Comparison of ENCODE assay signal across 8 mouse cellular contexts in genomic region chr1:180569453-180569852, GRCm38 (mm10). TPM values are rescaled to one million over a fixed set of nuclear protein-coding genes. Genes with fewer than 3 reads are reported as not detected.
DNase-seq lines count a peak whose midpoint lies in the region; ATAC-seq and TF ChIP-seq lines count a peak whose summit lies in the region.

No protein-coding gene starts in this region.

- peak overlapping the region; percentile 88 for H3K4me3 ChIP-seq in erythroblast, embryonic 14.5 days (replicated peaks)
- H3K4me3 ChIP-seq in thymus, adult 2 months (ENCODE audit: control insufficient read depth, insufficient read depth, low read length) = peak overlapping the region; percentile 93
- H3K4me3 ChIP-seq in limb, embryonic 14.5 days (replicated peaks; ENCODE audit: low read length) = peak overlapping the region; percentile 81
- H3K4me3 ChIP-seq in stomach, embryonic 16.5 days (replicated peaks; ENCODE audit: low read length) = peak overlapping the region; percentile 97

- TF ChIP-seq CTCF in thymus, adult 2 months (IDR thresholded peaks at IDR 0.05; ENCODE audit: borderline replicate concordance, control insufficient read depth, extremely low read depth, insufficient read depth, low read length, poor library complexity) = no peak

- under 1% methylated on average over 17 of the region's 17 CpGs for WGBS in thymus, adult 2 months
- 0% methylated on average over 17 of the region's 17 CpGs for WGBS in limb, embryonic 14.5 days
- under 1% methylated on average over 17 of the region's 17 CpGs for WGBS in stomach, embryonic 16.5 days

- H3K9me3 ChIP-seq in erythroblast, embryonic 14.5 days (ENCODE audit: control insufficient read depth, low read length) = no peaks in the 10 kb centered on the region
- no peaks in the 10 kb centered on the region for H3K9me3 ChIP-seq in limb, embryonic 14.5 days (ENCODE audit: control insufficient read depth, low read length)
- no peaks in the 10 kb centered on the region for H3K9me3 ChIP-seq in stomach, embryonic 16.5 days (replicated peaks; ENCODE audit: control insufficient read depth, low read length)

- no peak for DNase-seq in thymus, adult 2 months
- no peak for DNase-seq in thymus, postnatal 10 days (ENCODE audit: low spot score in 2 of 2)
- DNase-seq in limb, embryonic 14.5 days (ENCODE audit: low spot score) = no peak
- no peak for DNase-seq in gastrocnemius, postnatal 25 days

- H3K36me3 ChIP-seq in erythroblast, embryonic 14.5 days (ENCODE audit: control insufficient read depth) = peaks cover 30% of the 10 kb centered on the region
- H3K36me3 ChIP-seq in thymus, adult 2 months (ENCODE audit: control insufficient read depth, insufficient read depth, low read length) = no peaks in the 10 kb centered on the region
- H3K36me3 ChIP-seq in limb, embryonic 14.5 days (ENCODE audit: control insufficient read depth, insufficient read depth, low read length) = peaks cover 13% of the 10 kb centered on the region
- peaks cover 7% of the 10 kb centered on the region for H3K36me3 ChIP-seq in stomach, embryonic 16.5 days (ENCODE audit: control insufficient read depth, insufficient read depth, low read length)

- no peaks in the 10 kb centered on the region for H3K27me3 ChIP-seq in erythroblast, embryonic 14.5 days (ENCODE audit: control insufficient read depth)
- no peaks in the 10 kb centered on the region for H3K27me3 ChIP-seq in thymus, adult 2 months (ENCODE audit: control insufficient read depth, insufficient read depth, low read length)
- no peaks in the 10 kb centered on the region for H3K27me3 ChIP-seq in limb, embryonic 14.5 days (ENCODE audit: control insufficient read depth, insufficient read depth, low read length)
- no peaks in the 10 kb centered on the region for H3K27me3 ChIP-seq in stomach, embryonic 16.5 days (ENCODE audit: control insufficient read depth, insufficient read depth, low read length)

- peak overlapping the region; percentile 76 for H3K9ac ChIP-seq in limb, embryonic 14.5 days (ENCODE audit: low read depth, low read length, severe bottlenecking)
- H3K9ac ChIP-seq in stomach, embryonic 16.5 days (ENCODE audit: low read length) = peak overlapping the region; percentile 93

- H3K27ac ChIP-seq in thymus, adult 2 months (ENCODE audit: control insufficient read depth, insufficient read depth, low read length) = no peak overlapping the region
- peak overlapping the region; percentile 91 for H3K27ac ChIP-seq in limb, embryonic 14.5 days (replicated peaks; ENCODE audit: low read depth, low read length)
- peak overlapping the region; percentile 94 for H3K27ac ChIP-seq in stomach, embryonic 16.5 days (ENCODE audit: low read length)

- H3K4me2 ChIP-seq in limb, embryonic 14.5 days (replicated peaks; ENCODE audit: low read depth, low read length, severe bottlenecking) = peak overlapping the region; percentile 70
- peak overlapping the region; percentile 96 for H3K4me2 ChIP-seq in stomach, embryonic 16.5 days (ENCODE audit: low read depth, low read length)

- no peak for TF ChIP-seq POLR2A in thymus, adult 2 months (IDR thresholded peaks at IDR 0.05; ENCODE audit: control insufficient read depth, extremely low read depth, insufficient read depth, low read length, poor library complexity)
- no peak for TF ChIP-seq POLR2A in limb, embryonic 14.5 days (IDR thresholded peaks at IDR 0.05; ENCODE audit: borderline replicate concordance, extremely low read depth, insufficient read depth, insufficient read length)

- peaks cover 51% of the 10 kb centered on the region for H3K4me1 ChIP-seq in erythroblast, embryonic 14.5 days (ENCODE audit: control insufficient read depth)
- H3K4me1 ChIP-seq in thymus, adult 2 months (replicated peaks; ENCODE audit: control insufficient read depth, insufficient read depth, low read length) = peaks cover 16% of the 10 kb centered on the region
- H3K4me1 ChIP-seq in limb, embryonic 14.5 days (ENCODE audit: control insufficient read depth, insufficient read depth, low read length) = peaks cover 15% of the 10 kb centered on the region
- peaks cover 19% of the 10 kb centered on the region for H3K4me1 ChIP-seq in stomach, embryonic 16.5 days (ENCODE audit: control insufficient read depth, insufficient read depth, low read length)

- no peak for ATAC-seq in erythroblast, adult 5-6 weeks (replicated peaks; ENCODE audit: low FRiP score, poor library complexity, severe bottlenecking)
- no peak for ATAC-seq in limb, embryonic 14.5 days (ENCODE audit: low FRiP score, low read depth)
- no peak for ATAC-seq in stomach, embryonic 16.5 days (ENCODE audit: insufficient read depth, low FRiP score)
- no peak for ATAC-seq in cerebellum, adult (ENCODE audit: insufficient number of reproducible peaks, low FRiP score, low TSS enrichment)

RNA-seq across cellular contexts. Expression of gene Parp1, which starts 0.7 kb away (rescaled TPM):
- polyA plus RNA-seq in erythroblast, embryonic 14.5 days (2012) = 3.5 and 4.1 TPM in 2 replicates
- total RNA-seq in erythroblast, adult 5-6 weeks (2015; ENCODE audit: low replicate concordance) = 13.4 and 20.6 TPM in 2 replicates
- total RNA-seq in erythroblast, adult 5-6 weeks (2017; ENCODE audit: low replicate concordance) = 23.5 and 26.2 TPM in 2 replicates
- 49.6 and 57.3 TPM in 2 replicates for polyA plus RNA-seq in thymus, adult 2 months (2012; rRNA removed)
- 89.0 and 107 TPM in 2 replicates for polyA plus RNA-seq in limb, embryonic 14.5 days (2012; rRNA removed)
- polyA plus RNA-seq in limb, embryonic 14.5 days (2014; fragmentation: Nextera tagmentation; extraction: Ambion mirVana) = 108 and 113 TPM in 2 replicates
- polyA plus RNA-seq in stomach, embryonic 16.5 days (2015; fragmentation: Nextera tagmentation; extraction: Ambion mirVana) = 105 and 116 TPM in 2 replicates
- total RNA-seq in gastrocnemius, postnatal 25 days (2021) = 10 to 100 TPM; 50.8 to 52.7 TPM
